Mouse (Mus musculus): ENCODE measurements around the gene Sim2.

DNA sequence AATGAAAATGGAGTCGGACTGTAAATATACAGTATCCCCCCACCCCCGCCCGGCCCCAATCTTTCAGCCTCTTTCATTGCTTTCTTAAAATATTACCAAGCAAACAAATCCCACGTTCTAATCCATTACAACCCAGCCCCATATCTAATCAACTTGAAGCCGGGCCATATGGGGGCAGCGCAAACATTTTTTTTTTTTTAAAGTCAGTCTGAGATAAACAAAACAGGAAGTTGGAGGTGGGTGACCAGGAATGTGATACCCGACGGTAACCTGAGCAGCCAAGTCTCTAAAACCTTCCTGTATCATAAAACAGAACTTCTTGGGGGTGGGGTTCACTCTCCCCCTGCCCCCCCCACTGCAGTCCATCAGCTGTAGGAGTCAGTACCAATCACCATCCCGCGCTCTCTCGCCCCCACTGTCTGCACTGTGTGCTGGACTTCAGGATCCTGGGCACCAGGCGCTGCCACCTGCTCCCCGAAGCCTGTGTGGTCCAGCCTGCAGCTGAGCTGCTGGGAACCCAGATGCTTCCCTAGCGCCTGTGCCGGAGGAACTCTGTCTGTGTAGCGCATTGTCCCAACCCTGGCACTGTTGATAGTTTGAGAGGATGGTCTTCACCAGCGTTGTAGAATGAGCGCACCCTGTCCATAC lies 43.5 kb upstream of the Sim2 start:
- TF ChIP-seq CTCF (conservative IDR thresholded peaks at IDR 0.05; ENCODE audit: low read length): no peak
- no peak for TF ChIP-seq POU5F1 (IDR thresholded peaks at IDR 0.05; ENCODE audit: borderline replicate concordance, low read length)

Data from E14TG2a.4 (cell line).